Mouse (Mus musculus): ENCODE results near the gene Poldip2.

Gene Poldip2

DNA sequence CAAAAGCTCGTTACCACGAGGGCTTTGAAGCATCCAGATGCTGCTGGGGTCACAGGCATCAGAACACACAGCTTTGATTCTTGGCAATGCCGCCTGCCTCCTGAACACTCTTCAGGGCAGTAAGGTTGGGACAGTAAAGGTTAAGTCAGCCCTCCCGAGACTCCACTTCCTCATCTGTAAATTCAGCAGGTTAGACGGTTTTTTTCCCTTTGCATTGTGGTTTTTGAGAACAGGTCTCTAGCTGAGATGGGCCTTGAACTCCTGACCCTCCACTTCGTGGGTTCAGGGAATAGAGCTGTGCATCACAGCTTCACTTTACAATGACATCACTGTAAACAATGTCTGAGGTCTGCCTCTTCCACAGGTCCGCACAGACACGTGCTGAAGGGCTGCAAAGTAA is 33.2 kb downstream of the Poldip2 start:
- no peak for DNase-seq

GRCm38 (mm10) chr11:78547718-78548460 is 35.9 kb downstream of the Poldip2 start:
- DNase-seq = no peak

- DNase-seq = no peak
Observed at GRCm38 (mm10) chr11:78549491-78549987, 37.5 kb downstream of the Poldip2 start.

- DNase-seq = peak; percentile 97
Observed at GRCm38 (mm10) chr11:78550168-78551058, 38.4 kb downstream of the Poldip2 start, which contains the start of gene Tmem97. Gene Tmem97, minus strand, starts transcription at chr11:78550777.

- DNase-seq = no peak
Observed at GRCm38 (mm10) chr11:78551059-78551398, 39.0 kb downstream of the Poldip2 start.

GRCm38 (mm10) chr11:78555623-78556022 is 43.6 kb downstream of the Poldip2 start:
- DNase-seq = no peak

DNA sequence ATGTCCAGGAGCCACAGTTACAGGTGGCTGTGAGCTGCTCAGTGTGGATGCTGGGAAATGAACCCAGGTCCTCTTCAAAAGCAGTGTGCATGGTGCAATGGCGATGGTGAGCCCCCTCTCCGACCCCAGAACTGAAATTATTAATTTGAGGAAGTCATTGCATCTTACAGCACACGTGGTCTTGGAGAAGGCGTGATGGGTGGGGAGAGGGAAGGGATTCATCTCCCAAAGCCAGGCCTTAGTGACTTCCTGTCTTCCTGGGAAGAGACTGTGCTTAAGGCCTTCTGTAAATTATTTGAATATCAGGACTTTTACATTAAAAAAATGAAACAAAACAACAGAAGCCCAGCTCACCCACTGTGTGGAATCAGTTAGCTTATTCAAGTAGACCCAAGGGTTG is 44.1 kb downstream of the Poldip2 start:
- no peak for DNase-seq

DNA sequence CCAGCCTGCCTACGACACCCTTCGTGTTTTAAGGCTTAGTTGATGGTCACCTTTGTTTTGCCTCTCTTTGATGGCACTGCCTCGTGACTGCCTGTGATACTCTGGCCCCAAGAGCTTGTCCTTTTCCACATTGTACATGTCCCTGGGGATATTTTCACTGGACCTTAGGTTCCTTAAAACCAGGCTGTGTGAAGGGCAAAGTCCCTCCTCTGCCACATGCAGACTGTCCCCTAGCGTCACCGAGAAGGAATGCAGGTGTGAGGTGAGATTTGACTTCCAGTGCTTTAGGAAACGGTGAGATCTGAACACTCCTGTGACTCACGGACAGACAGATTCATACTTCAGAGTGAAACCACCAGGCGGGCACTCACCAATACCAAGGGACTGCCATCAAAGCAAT is 45.2 kb downstream of the Poldip2 start:
- DNase-seq = no peak

GRCm38 (mm10) chr11:78560447-78560846 is 48.5 kb downstream of the Poldip2 start:
- DNase-seq = peak; percentile 57 to 77

DNA sequence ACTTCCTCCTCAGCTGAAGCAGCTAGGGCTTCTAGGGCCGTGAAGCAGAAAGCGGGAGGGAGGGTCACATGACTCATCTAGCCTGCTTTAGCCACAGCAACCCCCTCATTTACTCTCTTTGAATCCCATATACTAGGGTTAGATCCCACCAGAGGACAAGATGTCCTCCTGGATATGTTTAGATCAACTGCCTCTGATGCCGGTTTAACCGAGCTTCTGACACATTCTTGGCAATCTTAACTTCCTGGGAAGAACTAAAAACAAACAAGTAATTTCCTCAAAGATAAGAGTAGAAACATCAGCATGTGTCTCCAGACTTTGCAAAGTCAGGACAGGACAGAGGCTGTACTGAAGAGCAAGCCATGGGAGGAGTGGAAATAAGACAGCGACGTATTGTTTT is 54.8 kb downstream of the Poldip2 start:
- DNase-seq = peak; percentile 44 to 69

GRCm38 (mm10) chr11:78567614-78568013 is 55.6 kb downstream of the Poldip2 start:
- no peak for DNase-seq

DNA sequence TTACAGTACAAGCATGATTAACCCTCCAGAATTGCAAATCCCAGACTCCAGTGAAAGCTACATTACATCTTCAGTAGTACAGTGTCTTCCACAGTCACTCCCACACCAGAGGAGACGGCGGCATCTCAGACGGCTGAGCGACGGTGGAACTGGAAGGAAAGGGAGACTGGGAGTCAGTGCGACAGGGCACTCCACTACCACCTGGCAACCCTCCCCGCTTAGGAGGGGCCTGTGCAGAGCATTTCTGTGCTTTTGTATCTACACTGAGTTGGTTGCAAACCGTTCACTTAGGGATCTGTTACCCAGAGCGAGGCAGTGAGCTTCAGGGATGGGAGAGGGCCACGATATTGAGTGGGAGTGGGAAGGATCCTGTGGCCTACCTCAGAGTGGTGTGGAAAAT is 56.8 kb downstream of the Poldip2 start:
- no peak for DNase-seq

GRCm38 (mm10) chr11:78569806-78570205 is 57.8 kb downstream of the Poldip2 start:
- no peak for DNase-seq

DNA sequence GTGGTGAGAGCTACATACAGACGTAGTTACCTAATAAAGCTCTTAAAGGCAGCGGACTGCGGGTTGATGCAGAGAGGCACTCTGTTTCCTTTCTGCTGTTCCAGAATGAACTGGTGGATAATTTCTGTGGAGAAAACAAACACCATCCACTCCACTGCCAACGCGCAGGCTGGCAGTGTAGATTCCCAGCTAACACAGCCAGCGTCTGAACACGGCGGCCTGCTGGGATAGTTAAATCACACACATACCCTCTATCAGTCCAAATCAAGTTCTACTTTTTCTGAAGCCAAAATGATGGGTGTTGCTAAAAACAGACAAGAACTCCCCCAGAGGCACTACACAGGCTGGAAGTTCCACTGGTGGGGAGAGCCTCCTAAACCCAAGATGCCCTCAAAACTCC is 59.4 kb downstream of the Poldip2 start:
- no peak for DNase-seq

DNA sequence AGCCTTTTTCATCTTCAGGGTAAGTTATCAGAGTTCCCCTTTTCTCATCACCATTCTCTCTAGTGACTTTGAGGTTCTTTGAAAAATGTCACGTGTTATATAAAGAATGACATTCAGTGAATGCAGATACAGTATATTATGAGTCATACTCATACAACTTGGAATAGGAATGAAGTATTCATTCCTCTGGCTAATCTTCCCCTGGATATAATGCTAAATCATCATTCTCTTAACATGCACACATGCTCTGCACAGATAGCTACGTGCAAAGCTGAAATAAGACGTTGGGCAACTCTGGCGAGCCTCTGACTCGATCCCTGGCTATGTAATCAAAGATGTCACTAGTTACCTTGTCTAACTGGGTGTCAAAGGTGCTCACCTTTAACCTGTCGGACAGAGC is 59.9 kb downstream of the Poldip2 start:
- no peak for DNase-seq
